Mouse (Mus musculus) myocyte (in vitro differentiated cells): ENCODE results near the gene BC051019.

ENCODE experiments used
- CEBPB ChIP-seq: IDR thresholded peaks from 2 replicates; pipeline ENCODE4 v1.6.1; 2011; ENCODE audit warnings: mild to moderate bottlenecking, moderate library complexity; ENCODE audit not compliant: poor library complexity, insufficient read depth, severe bottlenecking
- E2F4 ChIP-seq: IDR thresholded peaks from one replicate; pipeline ENCODE4 v1.6.1; 2011; ENCODE audit warnings: mild to moderate bottlenecking, control low read depth, moderate library complexity; ENCODE audit not compliant: insufficient read depth
- MAX ChIP-seq: IDR thresholded peaks from one replicate; pipeline ENCODE4 v1.6.1; 2011; ENCODE audit warnings: low read depth, mild to moderate bottlenecking, control low read depth
- MYOD1 ChIP-seq, 3 experiments: IDR thresholded peaks; one replicate each; pipeline ENCODE4 v1.6.1; 2011; ENCODE audit warnings: control low read depth in 2 of 3, low read depth in 2 of 3, mild to moderate bottlenecking in 2 of 3, moderate library complexity in 1 of 3; ENCODE audit not compliant: insufficient read length in 2 of 3, control insufficient read depth in 1 of 3
- MYOG ChIP-seq, 3 experiments: IDR thresholded peaks; one replicate each; pipeline ENCODE4 v1.6.1; 2011; ENCODE audit warnings: control low read depth in 2 of 3, low read depth in 2 of 3, mild to moderate bottlenecking in 2 of 3; ENCODE audit not compliant: insufficient read length in 2 of 3, control insufficient read depth in 1 of 3, insufficient read depth in 1 of 3
- POLR2A ChIP-seq: IDR thresholded peaks from one replicate; pipeline ENCODE4 v1.6.1; 2011; ENCODE audit warnings: low read depth, mild to moderate bottlenecking, control low read depth, moderate library complexity; ENCODE audit not compliant: insufficient read length
- POLR2AphosphoS2 ChIP-seq: IDR thresholded peaks from one replicate; pipeline ENCODE4 v1.6.1; 2011; ENCODE audit warnings: low read depth, control low read depth; ENCODE audit not compliant: insufficient read length
- REST ChIP-seq: IDR thresholded peaks from one replicate; pipeline ENCODE4 v1.6.1; 2011; ENCODE audit warnings: mild to moderate bottlenecking, control low read depth, moderate library complexity; ENCODE audit not compliant: insufficient read depth, insufficient read length
- SRF ChIP-seq: IDR thresholded peaks from one replicate; pipeline ENCODE4 v1.6.1; 2011; ENCODE audit warnings: low read depth; ENCODE audit not compliant: control insufficient read depth, insufficient read length
- TCF12 ChIP-seq: IDR thresholded peaks from one replicate; pipeline ENCODE4 v1.6.1; 2011; ENCODE audit warnings: mild to moderate bottlenecking, control low read depth; ENCODE audit not compliant: poor library complexity, insufficient read depth, severe bottlenecking
- TCF3 ChIP-seq: IDR thresholded peaks from one replicate; pipeline ENCODE4 v1.6.1; 2011; ENCODE audit warnings: low read depth, control low read depth; ENCODE audit not compliant: insufficient read length
- USF1 ChIP-seq: IDR thresholded peaks from one replicate; pipeline ENCODE4 v1.6.1; 2011; ENCODE audit warnings: low read depth, mild to moderate bottlenecking, control low read depth, moderate library complexity

GRCm38 (mm10) chr7:109752008-109752925, 28.6 kb upstream of the BC051019 start, which contains the start of gene Tmem9b:
- no peak for TF ChIP-seq MAX
- peak; percentile 69 for TF ChIP-seq POLR2A
- TF ChIP-seq MYOG (IDR thresholded peaks at IDR 0.05; ENCODE audit: control insufficient read depth in 1 of 3, insufficient read depth in 1 of 3, insufficient read length in 2 of 3, low read depth in 2 of 3): peak in 2 of 3 experiments; percentile 32 to 38
- no peak for TF ChIP-seq USF1
- no peak for TF ChIP-seq TCF3
- no peak for TF ChIP-seq TCF12
- no peak for TF ChIP-seq E2F4
- no peak for TF ChIP-seq SRF
- peak in 2 of 3 experiments; percentile 12 to 56 for TF ChIP-seq MYOD1 (IDR thresholded peaks at IDR 0.05; ENCODE audit: control insufficient read depth in 1 of 3, insufficient read length in 2 of 3, low read depth in 2 of 3)
- no peak for TF ChIP-seq CEBPB
- TF ChIP-seq POLR2AphosphoS2: no peak
- TF ChIP-seq REST: no peak
